Mouse (Mus musculus) testis, postnatal 10 days (tissue): Measurements from ENCODE around the gene Ppp1r14c.
"Not testable (repeated sequence)": the region's sequence is repeated elsewhere in the genome, so short reads cannot be mapped to it uniquely, and the experiment has no call there.

Source experiments
- DNase-seq: peaks from one replicate; pipeline ENCODE4 v3.0.0; 2021; ENCODE audit warnings: low spot score

Gene Ppp1r14c

GRCm38 (mm10) chr10:3403416-3404137 is 37.7 kb downstream of the Ppp1r14c start:
- DNase-seq = no peak

- DNase-seq = no peak
Measured at GRCm38 (mm10) chr10:3404362-3404761, 38.5 kb downstream of the Ppp1r14c start.

GRCm38 (mm10) chr10:3406280-3406679 is 40.4 kb downstream of the Ppp1r14c start:
- no peak for DNase-seq

GRCm38 (mm10) chr10:3408036-3408661 is 42.3 kb downstream of the Ppp1r14c start:
- no peak for DNase-seq

- no peak for DNase-seq
Measured at GRCm38 (mm10) chr10:3408699-3409098, 42.8 kb downstream of the Ppp1r14c start.

- peak; percentile 16 for DNase-seq
Measured at GRCm38 (mm10) chr10:3411222-3411621, 45.4 kb downstream of the Ppp1r14c start.

GRCm38 (mm10) chr10:3411639-3412038 is 45.8 kb downstream of the Ppp1r14c start:
- DNase-seq = peak; percentile 19

- no peak for DNase-seq
Measured at GRCm38 (mm10) chr10:3414813-3415212, 49.0 kb downstream of the Ppp1r14c start.

GRCm38 (mm10) chr10:3416565-3416964 is 50.7 kb downstream of the Ppp1r14c start:
- DNase-seq = no peak

- no peak for DNase-seq
Measured at GRCm38 (mm10) chr10:3417408-3417807, 51.6 kb downstream of the Ppp1r14c start.

- DNase-seq = no peak
Measured at GRCm38 (mm10) chr10:3424016-3424415, 58.2 kb downstream of the Ppp1r14c start.

- peak; percentile 53 for DNase-seq
Measured at GRCm38 (mm10) chr10:3427689-3428399, 62.0 kb downstream of the Ppp1r14c start.

GRCm38 (mm10) chr10:3434848-3435474 is 69.1 kb downstream of the Ppp1r14c start:
- no peak for DNase-seq

GRCm38 (mm10) chr10:3440722-3441471 is 75.0 kb downstream of the Ppp1r14c start:
- DNase-seq = no peak

GRCm38 (mm10) chr10:3446748-3447147 is 80.9 kb downstream of the Ppp1r14c start:
- not testable (repeated sequence) for DNase-seq

GRCm38 (mm10) chr10:3448699-3449098 is 82.8 kb downstream of the Ppp1r14c start:
- DNase-seq = no peak

GRCm38 (mm10) chr10:3451930-3452329 is 86.1 kb downstream of the Ppp1r14c start:
- DNase-seq = no peak

GRCm38 (mm10) chr10:3452822-3453475 is 87.1 kb downstream of the Ppp1r14c start:
- DNase-seq = no peak

GRCm38 (mm10) chr10:3458686-3459085 is 92.8 kb downstream of the Ppp1r14c start:
- DNase-seq = no peak

- no peak for DNase-seq
Measured at GRCm38 (mm10) chr10:3460841-3461240, 95.0 kb downstream of the Ppp1r14c start.

GRCm38 (mm10) chr10:3466135-3466626 is 100.3 kb downstream of the Ppp1r14c start:
- no peak for DNase-seq
